Mouse (Mus musculus): Measurements from ENCODE around the gene Nppb. TPM values are rescaled to one million over a fixed set of nuclear protein-coding genes. Genes with fewer than 3 reads are reported as not detected.

Gene Nppb
- polyA plus RNA-seq, 1 experiment from 2014 or later: 0.44 TPM

DNA sequence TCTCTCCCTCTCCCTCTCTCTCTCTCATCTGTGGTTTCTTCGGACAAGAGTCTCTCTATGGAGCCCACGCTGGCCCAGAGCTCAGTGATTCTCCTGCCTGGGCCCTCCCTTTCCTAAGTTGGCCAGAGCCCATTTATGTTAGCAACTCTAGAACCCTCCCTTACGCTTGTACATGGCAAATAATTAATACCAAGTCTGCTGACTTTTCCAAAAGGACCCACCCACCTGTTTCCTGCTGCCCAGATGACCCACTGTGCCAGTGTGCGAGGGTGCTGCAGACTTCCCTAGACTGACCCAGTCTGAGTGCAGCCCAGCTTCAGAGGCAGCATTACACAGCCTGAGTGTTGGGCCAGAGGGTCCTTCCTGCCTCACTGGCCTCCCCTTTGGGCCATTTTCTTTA is 26.6 kb downstream of the Nppb start:
- Histone ChIP-seq H3K9me3 (replicated peaks) (no peaks in the 10 kb centered on the region), H3K9ac (no peak overlapping the region), H3K4me2 (replicated peaks) (no peak overlapping the region), H3K36me3 (peaks cover 99% of the 10 kb centered on the region), H3K27me3 (no peaks in the 10 kb centered on the region), H3K27ac (replicated peaks) (no peak overlapping the region), H3K4me3 (replicated peaks) (no peak overlapping the region), H3K4me1 (no peaks in the 10 kb centered on the region)
- no peak for ATAC-seq (ENCODE audit: insufficient number of reproducible peaks, low FRiP score, low TSS enrichment, low read depth)
- WGBS: 83% methylated on average over 4 of the region's 4 CpGs

DNA sequence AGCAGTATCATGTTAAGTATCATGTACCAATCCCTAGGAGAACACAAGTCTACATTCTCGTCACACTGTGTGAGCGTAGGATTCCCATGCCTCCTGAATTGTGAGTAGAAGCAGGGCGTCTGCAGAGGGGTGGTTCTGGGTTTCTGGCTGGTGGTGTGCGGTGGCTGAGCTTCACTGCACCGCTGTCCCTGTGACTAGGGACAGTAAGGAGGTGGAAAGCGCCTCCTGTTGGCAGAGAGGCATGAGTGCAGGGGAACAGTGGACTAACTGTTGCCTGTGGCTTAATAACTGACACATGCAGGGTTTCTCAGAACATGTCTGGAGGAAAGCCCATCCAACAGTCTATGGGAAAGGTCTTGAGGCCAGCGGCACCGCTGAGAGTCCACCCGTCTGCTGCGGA is 29.8 kb downstream of the Nppb start:
- no peak for ATAC-seq (ENCODE audit: insufficient number of reproducible peaks, low FRiP score, low TSS enrichment, low read depth)
- Histone ChIP-seq H3K4me2 (replicated peaks) (no peak overlapping the region), H3K4me1 (no peaks in the 10 kb centered on the region), H3K27me3 (no peaks in the 10 kb centered on the region), H3K9me3 (replicated peaks) (no peaks in the 10 kb centered on the region), H3K9ac (no peak overlapping the region), H3K4me3 (replicated peaks) (no peak overlapping the region), H3K27ac (replicated peaks) (no peak overlapping the region), H3K36me3 (peaks cover 94% of the 10 kb centered on the region)
- WGBS: 76% methylated on average over 10 of the region's 10 CpGs

DNA sequence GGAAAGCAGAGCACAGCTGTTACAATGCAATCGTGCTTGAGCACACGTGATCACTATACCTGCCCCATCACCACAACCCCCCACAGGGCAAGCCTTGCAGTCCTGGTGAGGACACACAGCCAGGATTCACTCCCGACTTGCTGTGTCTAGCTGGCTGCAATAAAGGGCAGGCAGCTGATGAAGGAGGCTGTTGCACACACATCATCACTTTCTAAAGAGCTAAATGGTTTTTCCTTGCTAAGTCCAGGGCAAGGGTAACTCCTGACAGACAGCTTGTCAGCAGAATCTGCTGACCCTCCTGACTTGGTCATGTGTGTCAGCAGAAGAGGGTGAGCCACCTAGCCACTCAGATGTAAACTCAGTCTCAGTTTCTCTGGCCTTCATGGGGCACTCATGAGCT is 31.4 kb downstream of the Nppb start:
- WGBS: 77% methylated on average over 3 of the region's 3 CpGs
- no peaks in the 10 kb centered on the region for H3K4me1 ChIP-seq
- H3K4me3 ChIP-seq (replicated peaks): no peak overlapping the region
- H3K9ac ChIP-seq: no peak overlapping the region
- H3K9me3 ChIP-seq (replicated peaks): no peaks in the 10 kb centered on the region
- H3K4me2 ChIP-seq (replicated peaks): no peak overlapping the region
- peaks cover 91% of the 10 kb centered on the region for H3K36me3 ChIP-seq
- H3K27ac ChIP-seq (replicated peaks): no peak overlapping the region
- no peak for ATAC-seq (ENCODE audit: insufficient number of reproducible peaks, low FRiP score, low TSS enrichment, low read depth)
- no peaks in the 10 kb centered on the region for H3K27me3 ChIP-seq

DNA sequence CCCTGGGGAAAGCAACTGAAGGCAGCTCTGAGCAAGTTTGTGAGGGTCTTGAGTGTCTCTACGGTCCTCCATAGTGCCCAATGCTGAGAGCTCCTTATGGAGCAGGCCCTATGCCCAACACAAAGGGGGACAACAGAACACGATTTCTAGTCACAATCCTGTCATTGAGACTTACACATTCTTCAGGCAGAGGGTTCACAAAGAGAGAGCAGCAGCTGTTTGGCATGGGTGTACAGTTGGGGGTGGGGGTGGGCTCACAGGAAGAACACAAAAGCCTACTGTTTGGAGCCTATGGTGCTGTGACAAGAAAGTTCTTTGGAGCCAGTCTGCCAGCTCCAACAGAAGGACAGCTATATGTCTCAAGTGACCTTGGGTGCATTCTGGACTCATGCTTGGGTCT is 32.8 kb downstream of the Nppb start:
- no peak for ATAC-seq (ENCODE audit: insufficient number of reproducible peaks, low FRiP score, low TSS enrichment, low read depth)
- Histone ChIP-seq H3K4me2 (replicated peaks) (no peak overlapping the region), H3K36me3 (peaks cover 91% of the 10 kb centered on the region), H3K27ac (replicated peaks) (no peak overlapping the region), H3K9me3 (replicated peaks) (no peaks in the 10 kb centered on the region), H3K4me1 (no peaks in the 10 kb centered on the region), H3K9ac (no peak overlapping the region), H3K27me3 (no peaks in the 10 kb centered on the region), H3K4me3 (replicated peaks) (no peak overlapping the region)
- WGBS: 37% methylated on average over 2 of the region's 2 CpGs

DNA sequence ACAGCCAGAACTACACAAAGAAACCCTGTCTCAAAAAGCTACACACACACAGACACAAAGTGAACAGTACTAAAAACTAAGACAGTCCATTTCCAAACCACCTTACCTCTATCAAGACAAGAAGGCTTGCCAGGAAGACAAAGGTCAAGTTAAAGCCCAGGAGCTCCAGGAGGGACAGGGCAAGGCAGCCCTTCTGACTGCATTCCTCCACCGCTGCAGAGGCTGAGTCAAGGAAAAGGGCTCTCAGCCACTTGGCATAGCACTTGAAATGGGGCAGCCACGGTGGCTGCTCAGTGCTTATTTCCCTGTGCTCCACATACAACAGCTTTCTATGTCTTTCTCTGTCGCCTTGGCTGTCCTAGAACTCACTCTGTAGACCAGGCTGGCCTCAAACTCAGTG is 38.4 kb downstream of the Nppb start:
- Histone ChIP-seq H3K36me3 (peaks cover 83% of the 10 kb centered on the region), H3K4me1 (no peaks in the 10 kb centered on the region), H3K4me3 (replicated peaks) (no peak overlapping the region), H3K9ac (no peak overlapping the region), H3K9me3 (replicated peaks) (no peaks in the 10 kb centered on the region), H3K27me3 (no peaks in the 10 kb centered on the region), H3K27ac (replicated peaks) (no peak overlapping the region), H3K4me2 (replicated peaks) (no peak overlapping the region)
- 88% methylated on average over 3 of the region's 3 CpGs for WGBS
- no peak for ATAC-seq (ENCODE audit: insufficient number of reproducible peaks, low FRiP score, low TSS enrichment, low read depth)

DNA sequence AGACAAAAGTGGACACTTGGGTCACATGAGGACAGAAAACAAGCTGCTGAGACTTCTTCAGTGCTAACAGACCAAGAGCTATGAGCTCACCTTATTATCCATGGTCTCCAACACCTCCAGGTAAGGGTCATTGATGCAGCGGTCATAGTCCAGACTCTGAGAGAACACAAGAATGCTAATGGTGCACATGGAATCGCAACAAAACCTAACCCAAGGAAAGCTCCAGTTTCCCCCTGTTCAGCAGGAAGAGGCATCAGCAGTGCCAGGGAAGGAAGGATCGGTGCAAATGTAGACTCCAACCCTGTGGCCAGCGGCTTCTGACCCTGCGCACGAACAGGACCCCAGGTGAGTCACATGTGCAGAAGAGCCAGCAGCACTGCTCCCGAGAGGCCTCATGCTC is 43.7 kb downstream of the Nppb start:
- 89% methylated on average over 7 of the region's 7 CpGs for WGBS

DNA sequence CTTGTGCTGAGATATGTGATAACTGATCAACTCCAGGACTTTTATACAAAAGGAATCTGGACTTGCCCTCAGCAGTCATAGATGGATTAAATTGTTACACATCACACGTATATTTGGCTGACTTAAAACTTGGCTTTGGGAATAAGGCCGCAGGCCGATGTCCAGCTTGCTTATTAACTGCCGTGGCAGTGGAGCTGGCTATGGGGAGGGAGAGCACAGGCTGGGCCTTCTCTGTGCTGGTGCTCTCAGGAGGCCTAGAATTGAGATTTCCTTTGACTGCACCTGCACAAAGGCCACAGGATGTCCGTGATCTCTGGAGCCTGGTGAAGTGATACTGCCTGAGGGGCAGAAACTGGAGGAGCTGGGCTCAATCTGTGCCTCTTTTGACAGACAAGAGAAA is 44.9 kb downstream of the Nppb start:
- no peaks in the 10 kb centered on the region for H3K4me1 ChIP-seq
- no peak overlapping the region for H3K4me3 ChIP-seq (replicated peaks)
- H3K9me3 ChIP-seq (replicated peaks): no peaks in the 10 kb centered on the region
- H3K27ac ChIP-seq (replicated peaks): no peak overlapping the region
- peaks cover 43% of the 10 kb centered on the region for H3K36me3 ChIP-seq
- H3K4me2 ChIP-seq (replicated peaks): no peak overlapping the region
- WGBS: 72% methylated on average over 5 of the region's 5 CpGs
- ATAC-seq (ENCODE audit: insufficient number of reproducible peaks, low FRiP score, low TSS enrichment, low read depth): no peak
- H3K9ac ChIP-seq: no peak overlapping the region
- no peaks in the 10 kb centered on the region for H3K27me3 ChIP-seq

More for the DNA sequence above, 43.7 kb downstream of the Nppb start:
- no peak overlapping the region for H3K27ac ChIP-seq (replicated peaks)
- H3K27me3 ChIP-seq: no peaks in the 10 kb centered on the region
- H3K4me1 ChIP-seq: no peaks in the 10 kb centered on the region
- no peak overlapping the region for H3K9ac ChIP-seq
- no peak overlapping the region for H3K4me2 ChIP-seq (replicated peaks)
- no peak overlapping the region for H3K4me3 ChIP-seq (replicated peaks)
- no peaks in the 10 kb centered on the region for H3K9me3 ChIP-seq (replicated peaks)
- peaks cover 48% of the 10 kb centered on the region for H3K36me3 ChIP-seq
- no peak for ATAC-seq (ENCODE audit: insufficient number of reproducible peaks, low FRiP score, low TSS enrichment, low read depth)

DNA sequence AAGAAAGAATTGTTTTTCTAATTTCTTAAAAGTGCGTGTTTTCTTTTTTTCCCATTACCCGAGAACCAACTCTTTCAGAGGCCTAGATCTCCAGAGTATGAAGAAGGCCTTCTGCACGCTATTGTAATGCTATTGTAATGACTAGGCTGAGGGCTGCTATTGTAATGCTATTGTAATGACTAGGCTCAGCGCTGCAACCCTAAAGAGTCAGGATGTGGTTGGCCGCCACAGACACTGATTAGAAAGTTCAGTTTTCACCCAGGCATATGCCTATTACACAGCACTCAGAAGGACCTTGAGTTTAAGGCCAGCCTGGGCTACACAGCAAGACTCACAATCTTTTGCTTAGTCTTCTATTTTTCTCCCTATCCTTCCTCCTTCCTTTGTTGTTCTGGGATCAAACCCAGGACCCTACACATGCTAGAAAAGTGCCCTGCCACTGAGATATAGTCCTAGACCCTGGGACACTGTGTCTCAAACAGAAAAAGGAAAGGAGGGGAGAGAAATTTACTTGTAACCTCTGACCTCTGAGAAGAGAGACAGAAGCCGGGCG is 48.3 kb downstream of the Nppb start:
- H3K4me3 ChIP-seq (replicated peaks): no peak overlapping the region
- no peak overlapping the region for H3K27ac ChIP-seq (replicated peaks)
- no peaks in the 10 kb centered on the region for H3K9me3 ChIP-seq (replicated peaks)
- peaks cover 17% of the 10 kb centered on the region for H3K36me3 ChIP-seq
- 79% methylated on average over 7 of the region's 7 CpGs for WGBS
- H3K4me2 ChIP-seq (replicated peaks): no peak overlapping the region
- ATAC-seq (ENCODE audit: insufficient number of reproducible peaks, low FRiP score, low TSS enrichment, low read depth): no peak
- H3K9ac ChIP-seq: no peak overlapping the region
- peaks cover 6% of the 10 kb centered on the region for H3K4me1 ChIP-seq
- no peaks in the 10 kb centered on the region for H3K27me3 ChIP-seq

DNA sequence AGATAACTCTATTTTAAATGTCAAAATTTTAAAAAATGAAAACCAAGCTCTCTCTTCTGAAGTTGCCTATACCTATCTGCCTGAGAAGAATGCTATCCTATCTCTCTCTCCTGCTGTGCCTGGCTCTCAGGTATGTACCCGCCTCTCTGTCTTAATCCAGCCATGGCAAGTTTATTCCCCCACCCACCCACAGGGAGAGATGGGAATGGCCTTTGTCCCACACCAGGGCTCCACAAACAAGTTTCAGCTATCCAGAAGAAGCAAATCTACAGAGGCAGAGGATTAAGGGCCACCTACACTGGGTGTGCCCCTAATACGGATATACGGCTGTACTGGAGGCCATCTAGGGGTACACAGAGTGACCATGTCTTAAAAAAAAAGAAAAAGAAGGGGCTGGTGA is 49.9 kb downstream of the Nppb start:
- Histone ChIP-seq H3K4me3 (replicated peaks) (no peak overlapping the region), H3K4me1 (peaks cover 20% of the 10 kb centered on the region), H3K9me3 (replicated peaks) (no peaks in the 10 kb centered on the region), H3K27me3 (no peaks in the 10 kb centered on the region), H3K27ac (replicated peaks) (no peak overlapping the region), H3K9ac (no peak overlapping the region), H3K4me2 (replicated peaks) (no peak overlapping the region), H3K36me3 (peaks cover 11% of the 10 kb centered on the region; the same call in 1 of the 2 replicates)
- 87% methylated on average over 3 of the region's 3 CpGs for WGBS
- ATAC-seq (ENCODE audit: insufficient number of reproducible peaks, low FRiP score, low TSS enrichment, low read depth): no peak

Other genes starting within 250 kb of the Nppb start
- 5.8 and 5.9 TPM in 2 replicates for gene Zfp984, start 176.0 kb upstream of the Nppb start, polyA plus RNA-seq (2015; fragmentation: Nextera tagmentation; extraction: Ambion mirVana)
- 4.6 and 5.3 TPM in 2 replicates for gene Zfp933, start 137.4 kb upstream of the Nppb start, polyA plus RNA-seq (2015; fragmentation: Nextera tagmentation; extraction: Ambion mirVana)
- 40.3 and 43.2 TPM in 2 replicates for gene Miip, start 117.0 kb upstream of the Nppb start, polyA plus RNA-seq (2015; fragmentation: Nextera tagmentation; extraction: Ambion mirVana)
- 9.1 and 10.9 TPM in 2 replicates for gene Fv1, start 116.8 kb upstream of the Nppb start, polyA plus RNA-seq (2015; fragmentation: Nextera tagmentation; extraction: Ambion mirVana)
- 38.6 and 39.4 TPM in 2 replicates for gene Mfn2, start 81.1 kb upstream of the Nppb start, polyA plus RNA-seq (2015; fragmentation: Nextera tagmentation; extraction: Ambion mirVana)
- gene Plod1, start 49.0 kb upstream of the Nppb start, polyA plus RNA-seq (2015; fragmentation: Nextera tagmentation; extraction: Ambion mirVana): 92.0 and 93.3 TPM in 2 replicates
- gene 2510039O18Rik, start 44.9 kb upstream of the Nppb start, polyA plus RNA-seq (2015; fragmentation: Nextera tagmentation; extraction: Ambion mirVana): 20.6 and 22.0 TPM in 2 replicates
- gene Nppa, start 14.9 kb downstream of the Nppb start, polyA plus RNA-seq (2015; fragmentation: Nextera tagmentation; extraction: Ambion mirVana): 0.42 and 0.43 TPM in 2 replicates
- 6.3 and 7.6 TPM in 2 replicates for gene Clcn6, start 53.0 kb downstream of the Nppb start, polyA plus RNA-seq (2015; fragmentation: Nextera tagmentation; extraction: Ambion mirVana)
- gene Mthfr, start 53.3 kb downstream of the Nppb start, polyA plus RNA-seq (2015; fragmentation: Nextera tagmentation; extraction: Ambion mirVana): 21.3 and 24.9 TPM in 2 replicates
- gene Agtrap, start 102.2 kb downstream of the Nppb start, polyA plus RNA-seq (2015; fragmentation: Nextera tagmentation; extraction: Ambion mirVana): 14.2 and 15.6 TPM in 2 replicates
- 52.7 and 53.1 TPM in 2 replicates for gene Mad2l2, start 144.6 kb downstream of the Nppb start, polyA plus RNA-seq (2015; fragmentation: Nextera tagmentation; extraction: Ambion mirVana)
- 0.63 and 0.79 TPM in 2 replicates for gene Draxin, start 144.9 kb downstream of the Nppb start, polyA plus RNA-seq (2015; fragmentation: Nextera tagmentation; extraction: Ambion mirVana)
- gene Fbxo6, start 166.4 kb downstream of the Nppb start, polyA plus RNA-seq (2015; fragmentation: Nextera tagmentation; extraction: Ambion mirVana): 20.5 and 22.8 TPM in 2 replicates
- gene Fbxo44, start 174.7 kb downstream of the Nppb start, polyA plus RNA-seq (2015; fragmentation: Nextera tagmentation; extraction: Ambion mirVana): 7.8 and 9.2 TPM in 2 replicates
- gene Fbxo2, start 174.8 kb downstream of the Nppb start, polyA plus RNA-seq (2015; fragmentation: Nextera tagmentation; extraction: Ambion mirVana): 3.7 and 4.2 TPM in 2 replicates

Data from embryonic facial prominence, embryonic 15.5 days (tissue).